Mouse (Mus musculus) forebrain, embryonic 12.5 days (tissue): ENCODE results near the gene Uhrf2. TPM values are rescaled to one million over a fixed set of nuclear protein-coding genes. Genes with fewer than 3 reads are reported as not detected.
A peak's percentile ranks its signal among the peaks of the same experiment; 100 is the strongest.
"Not testable (repeated sequence)": the region's sequence is repeated elsewhere in the genome, so short reads cannot be mapped to it uniquely, and the experiment has no call there.

Experiments used
- ATAC-seq: fragments of 200-750 bp; cut with Nextera tagmentation; 2 replicates; pipeline ENCODE4 v1.8.0; 2017; ENCODE audit warnings: moderate TSS enrichment; ENCODE audit not compliant: low FRiP score
- H3K27ac ChIP-seq: fragments of 300-500 bp; sonication (generic); 2 replicates; pipeline ENCODE4 v1.5.1; 2016; ENCODE audit warnings: mild to moderate bottlenecking
- H3K27me3 ChIP-seq: fragments of 300-500 bp; sonication (generic); 2 replicates; pipeline ENCODE4 v1.6.1; 2016; ENCODE audit warnings: mild to moderate bottlenecking
- H3K36me3 ChIP-seq: fragments of 300-500 bp; sonication (generic); replicated peaks from 2 replicates; pipeline ENCODE4 v1.6.1; 2016; ENCODE audit warnings: mild to moderate bottlenecking
- H3K4me1 ChIP-seq: fragments of 300-500 bp; sonication (generic); 2 replicates; pipeline ENCODE4 v1.6.1; 2016
- H3K4me2 ChIP-seq: fragments of 300-500 bp; sonication (generic); 2 replicates; pipeline ENCODE4 v1.6.1; 2016; ENCODE audit warnings: mild to moderate bottlenecking, moderate library complexity
- H3K4me3 ChIP-seq: fragments of 300-500 bp; sonication (generic); replicated peaks from 2 replicates; pipeline ENCODE4 v1.5.1; 2016; ENCODE audit warnings: mild to moderate bottlenecking
- H3K9ac ChIP-seq: fragments of 300-500 bp; sonication (generic); 2 replicates; pipeline ENCODE4 v1.6.1; 2016; ENCODE audit warnings: mild to moderate bottlenecking
- H3K9me3 ChIP-seq: fragments of 300-500 bp; sonication (generic); 2 replicates; pipeline ENCODE4 v1.6.1; 2016
- WGBS: fragments of 180-500 bp; shearing (Covaris S2); methylation state at CpG from one replicate; pipeline ENCODE4 v1.1.7; 2016; 5-methylcytosine and 5-hydroxymethylcytosine counted together
- polyA plus RNA-seq: library from polyadenylated mRNA; unstranded; fragments of >200 nt; fragmentation: Nextera tagmentation; extraction: Ambion mirVana; gene quantifications from 2 replicates; pipeline ENCODE4 v1.2.1, GENCODE M21; 2016

Uhrf2 gene
- polyA plus RNA-seq, result 88.3 and 94.6 TPM in 2 replicates

DNA sequence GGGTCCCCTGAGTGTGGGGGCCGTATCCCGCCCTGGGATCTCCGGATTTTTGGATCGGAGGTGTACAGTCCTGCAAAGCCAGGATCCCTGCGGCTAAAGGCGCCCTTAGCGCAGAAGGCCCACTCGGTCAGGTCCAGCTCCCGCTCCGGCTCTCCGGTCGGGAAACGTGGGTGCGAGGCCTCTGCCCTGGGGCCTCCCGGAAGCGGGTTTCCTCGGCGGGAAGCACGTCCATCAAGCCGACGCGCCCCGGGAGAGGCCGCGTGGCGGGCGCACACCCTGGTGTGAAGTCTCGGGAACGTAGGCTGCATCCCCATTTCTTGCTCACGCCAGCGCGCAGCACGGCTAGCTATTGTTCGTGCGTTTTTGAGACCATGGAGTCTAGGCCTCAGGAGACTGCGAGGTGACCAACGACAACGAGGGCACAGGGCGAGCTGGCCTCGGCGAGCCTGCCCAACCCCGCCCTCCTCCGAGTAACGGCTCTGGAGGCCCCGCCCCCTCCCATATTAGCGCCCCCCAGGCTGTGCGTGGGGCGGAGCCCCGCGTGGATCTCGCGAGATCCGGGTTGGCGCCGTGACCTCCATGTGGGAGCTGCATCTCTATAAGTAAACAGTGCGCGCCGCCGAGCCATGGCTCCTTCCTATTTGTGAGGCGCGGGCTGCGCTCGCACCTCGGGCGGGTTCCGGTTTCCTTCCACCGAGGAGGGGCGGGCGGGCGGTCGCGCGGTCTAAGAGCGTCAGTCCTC, at the start of gene Uhrf2:
Uhrf2 (plus strand) TSS at position 620 of the 742 bp plus-strand sequence.
- Histone ChIP-seq H3K9me3 (no peaks in the 10 kb centered on the region), H3K4me2 (peak within 1 kb of the TSS; percentile 71), H3K27ac (peak within 1 kb of the TSS; percentile 96), H3K27me3 (no peaks in the 10 kb centered on the region), H3K9ac (peak within 1 kb of the TSS; percentile 100), H3K4me3 (peak within 1 kb of the TSS; percentile 99), H3K36me3 (no peaks in the 10 kb centered on the region), H3K4me1 (peaks cover 38% of the 10 kb centered on the region)
- 3% methylated on average over 60 of the region's 74 CpGs for WGBS
- ATAC-seq, result peak; percentile 97

DNA sequence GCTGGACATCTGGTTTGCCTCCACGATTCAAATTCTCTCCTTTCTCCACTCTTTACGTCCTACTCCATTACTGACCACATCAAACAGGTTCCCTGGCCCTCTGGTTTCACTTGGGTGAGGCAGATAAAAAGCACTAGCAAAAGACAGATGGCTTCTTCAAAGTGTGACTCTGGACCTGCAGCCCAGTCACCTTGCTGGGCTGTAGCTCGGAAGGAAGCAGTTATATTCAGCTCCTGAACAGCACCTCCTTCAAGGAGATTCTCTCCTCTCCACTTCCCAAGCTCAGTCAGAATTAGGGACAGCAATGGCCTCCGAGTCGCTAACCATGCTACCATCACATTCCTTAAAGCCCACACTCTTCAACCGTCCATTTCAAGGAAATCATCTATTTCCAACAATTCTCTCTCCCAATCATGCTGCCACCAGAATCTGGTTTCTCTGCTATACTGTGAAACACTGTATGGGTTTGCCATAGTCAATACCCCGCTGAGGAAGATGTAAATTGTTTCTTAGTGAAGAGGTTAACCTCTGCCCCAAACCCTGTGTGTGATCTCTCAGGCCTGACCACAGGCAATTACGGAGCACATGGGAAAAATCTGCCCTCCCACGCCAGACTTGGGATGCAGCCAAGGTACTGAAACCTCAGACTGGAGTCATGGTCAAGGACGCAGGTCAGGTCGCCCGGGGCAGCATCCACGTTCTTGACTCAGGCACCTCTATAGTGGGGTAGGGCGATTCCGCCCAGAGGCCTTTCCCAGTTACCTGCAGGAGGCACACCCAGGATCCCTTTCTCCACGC, 45.9 kb upstream of the Uhrf2 start:
- H3K36me3 ChIP-seq, result no peaks in the 10 kb centered on the region
- H3K27ac ChIP-seq, result no peak overlapping the region
- ATAC-seq, result no peak
- WGBS, result 82% methylated on average over 16 of the region's 16 CpGs
- no peak overlapping the region for H3K4me3 ChIP-seq
- no peak overlapping the region for H3K4me2 ChIP-seq
- no peaks in the 10 kb centered on the region for H3K27me3 ChIP-seq
- H3K4me1 ChIP-seq, result no peaks in the 10 kb centered on the region
- no peak overlapping the region for H3K9ac ChIP-seq
- H3K9me3 ChIP-seq, result no peaks in the 10 kb centered on the region

DNA sequence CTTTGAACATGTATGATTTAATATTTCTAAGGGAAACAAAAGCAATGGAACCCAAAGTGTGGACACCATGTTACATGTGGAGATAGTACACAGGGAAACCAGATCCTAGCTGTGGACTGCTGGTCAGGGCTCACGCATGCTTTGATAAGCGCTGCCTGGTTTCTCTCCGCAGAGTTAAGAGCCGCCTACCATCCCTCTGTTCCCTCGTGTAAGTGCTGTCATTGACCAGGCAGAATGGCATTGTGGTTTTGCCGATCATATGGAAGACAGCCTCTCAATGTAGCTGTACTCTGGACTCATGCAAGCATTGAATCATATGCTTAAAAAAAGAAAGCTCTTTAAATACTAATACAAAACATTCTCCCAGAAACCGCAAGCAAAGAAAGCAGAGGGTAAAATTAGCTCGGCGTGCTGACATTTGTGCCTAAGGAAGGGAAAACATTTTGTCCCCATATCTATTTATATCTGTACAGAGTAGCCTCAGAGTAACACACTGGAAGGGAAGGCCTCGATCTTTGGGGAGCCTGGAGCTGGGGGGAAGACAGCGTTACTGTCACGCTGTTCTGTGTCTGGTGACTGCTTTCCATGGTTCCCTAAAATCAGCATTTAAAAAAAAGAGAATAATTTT, 43.7 kb upstream of the Uhrf2 start:
- Histone ChIP-seq H3K36me3 (no peaks in the 10 kb centered on the region), H3K9me3 (no peaks in the 10 kb centered on the region), H3K27me3 (no peaks in the 10 kb centered on the region), H3K4me1 (no peaks in the 10 kb centered on the region), H3K9ac (no peak overlapping the region), H3K27ac (no peak overlapping the region), H3K4me2 (no peak overlapping the region), H3K4me3 (no peak overlapping the region)
- no peak for ATAC-seq
- 90% methylated on average over 12 of the region's 12 CpGs for WGBS

DNA sequence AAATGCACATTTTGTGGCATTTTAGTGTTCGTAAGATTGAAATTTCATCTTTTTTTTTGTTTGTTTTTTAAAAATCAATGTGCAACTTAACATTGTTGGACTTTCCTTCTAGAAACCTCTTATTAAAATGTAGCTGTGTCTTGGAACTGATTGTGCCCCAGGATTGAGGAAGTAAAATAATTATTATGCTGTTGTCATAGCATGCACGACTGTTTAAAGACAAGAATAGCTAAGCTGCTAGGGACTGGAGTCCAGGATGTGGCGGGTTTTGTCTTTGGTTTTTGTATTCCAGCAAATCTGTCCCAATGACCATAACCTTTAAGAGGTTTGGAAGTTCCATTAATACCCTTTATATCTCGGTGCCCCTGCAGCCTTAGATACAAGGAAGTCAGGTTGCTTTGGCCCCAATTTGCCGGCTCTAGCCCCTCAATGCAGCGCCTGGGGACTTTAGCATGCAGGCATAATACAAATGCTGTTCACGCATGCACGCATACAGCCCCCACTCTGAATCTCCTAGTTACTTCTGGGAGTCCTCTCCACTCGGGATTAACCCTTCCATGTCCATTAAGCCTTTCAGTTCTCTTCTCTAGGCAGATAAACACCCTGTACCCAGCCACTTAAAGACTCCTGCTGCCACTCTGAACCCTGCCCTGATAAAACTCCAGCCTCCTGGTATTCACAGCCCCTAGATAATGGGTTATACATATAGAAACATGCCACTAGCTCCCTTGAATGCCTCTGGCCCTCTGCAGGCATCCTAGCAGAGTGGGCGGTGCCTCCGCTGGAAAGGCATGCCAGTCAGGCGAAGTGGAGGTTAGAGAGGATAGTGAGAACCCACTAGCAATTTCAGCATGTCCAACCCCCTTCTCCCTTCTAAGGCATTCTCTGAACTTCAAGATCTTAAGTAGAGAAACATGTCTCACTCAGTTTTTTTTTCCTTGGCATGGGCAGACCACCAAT, 29.6 kb upstream of the Uhrf2 start:
- Histone ChIP-seq H3K4me3 (no peak overlapping the region), H3K9ac (no peak overlapping the region), H3K36me3 (no peaks in the 10 kb centered on the region), H3K9me3 (no peaks in the 10 kb centered on the region), H3K4me1 (peaks cover 9% of the 10 kb centered on the region), H3K4me2 (peak overlapping the region; percentile 28; the same call in 1 of the 2 replicates), H3K27me3 (no peaks in the 10 kb centered on the region), H3K27ac (no peak overlapping the region)
- 37% methylated on average over 12 of the region's 12 CpGs for WGBS
- ATAC-seq, result peak; percentile 23; the same call in 1 of the 2 replicates

DNA sequence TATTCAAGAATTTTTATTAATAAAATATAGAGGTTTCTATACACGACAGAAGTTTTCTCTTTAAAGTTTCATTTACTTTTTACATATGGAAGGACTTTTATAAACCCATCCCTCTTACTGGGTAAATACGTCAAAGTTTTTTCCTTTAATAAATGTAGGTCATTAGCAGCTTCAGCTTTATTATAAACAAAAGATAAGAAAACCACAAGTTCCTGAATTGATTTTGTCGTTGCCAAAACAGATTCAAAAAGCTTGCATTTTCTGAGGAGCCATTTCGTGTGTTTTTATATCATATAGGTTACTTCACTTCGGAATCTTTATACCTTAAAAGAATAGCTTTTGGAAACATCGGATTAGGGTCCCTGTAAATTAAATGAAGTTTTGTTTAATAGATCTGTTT, 28.8 kb upstream of the Uhrf2 start:
- Histone ChIP-seq H3K4me2 (no peak overlapping the region), H3K4me1 (peaks cover 9% of the 10 kb centered on the region), H3K27ac (no peak overlapping the region), H3K9me3 (no peaks in the 10 kb centered on the region), H3K27me3 (no peaks in the 10 kb centered on the region), H3K9ac (no peak overlapping the region), H3K4me3 (no peak overlapping the region), H3K36me3 (no peaks in the 10 kb centered on the region)
- 91% methylated on average over 6 of the region's 6 CpGs for WGBS
- ATAC-seq, result no peak

DNA sequence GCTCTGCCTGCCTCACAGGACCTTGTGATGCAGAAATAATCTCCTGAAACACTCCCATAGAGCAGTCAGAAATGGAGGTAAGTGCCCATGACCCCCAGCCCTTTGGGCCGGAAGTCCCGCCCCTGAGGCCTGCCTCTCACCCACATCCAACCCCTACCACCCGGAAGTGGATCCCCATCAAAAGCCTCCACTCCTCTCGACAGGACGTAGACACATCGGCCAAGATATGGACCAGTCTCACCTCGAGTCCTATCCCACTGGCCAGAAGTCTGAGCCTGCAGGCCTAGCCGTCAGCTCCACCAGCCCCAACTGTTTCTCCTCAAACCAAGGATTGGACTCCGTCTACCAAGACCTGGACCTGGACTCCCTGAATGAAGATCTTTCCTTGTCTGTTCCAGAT, 26.7 kb upstream of the Uhrf2 start, which contains the start of gene Trpd52l3:
Trpd52l3 (plus strand) TSS at position 170 of the 400 bp plus-strand sequence.
- Histone ChIP-seq H3K9me3 (no peaks in the 10 kb centered on the region), H3K4me3 (no peak within 1 kb of the TSS), H3K4me2 (no peak within 1 kb of the TSS), H3K27ac (no peak within 1 kb of the TSS), H3K36me3 (no peaks in the 10 kb centered on the region), H3K9ac (no peak within 1 kb of the TSS), H3K27me3 (no peaks in the 10 kb centered on the region), H3K4me1 (peaks cover 9% of the 10 kb centered on the region)
- no peak for ATAC-seq
- 93% methylated on average over 9 of the region's 9 CpGs for WGBS

DNA sequence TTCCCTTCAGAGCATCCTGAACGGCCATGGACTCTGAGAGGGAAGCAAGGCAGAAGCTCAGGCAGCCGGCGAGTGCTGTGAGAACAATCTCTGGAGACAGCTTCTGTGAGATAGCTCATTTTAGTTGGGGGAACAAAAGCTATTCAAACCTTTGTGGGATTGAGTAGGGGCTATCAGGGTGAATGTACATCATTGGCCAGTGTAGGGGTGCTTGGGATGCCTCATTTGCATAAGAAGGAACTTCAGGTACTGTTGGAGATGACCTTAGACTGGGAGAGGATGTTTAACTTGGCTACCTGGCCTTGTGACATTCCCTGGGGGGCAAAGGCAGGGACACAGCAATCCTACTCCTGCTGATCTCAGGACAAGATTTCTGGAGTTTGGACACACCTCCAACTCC, 23.9 kb upstream of the Uhrf2 start:
- H3K4me1 ChIP-seq, result no peaks in the 10 kb centered on the region
- no peak overlapping the region for H3K9ac ChIP-seq
- H3K27me3 ChIP-seq, result no peaks in the 10 kb centered on the region
- H3K4me2 ChIP-seq, result no peak overlapping the region
- no peak overlapping the region for H3K27ac ChIP-seq
- 72% methylated on average over 3 of the region's 3 CpGs for WGBS
- no peak for ATAC-seq
- no peaks in the 10 kb centered on the region for H3K36me3 ChIP-seq
- H3K9me3 ChIP-seq, result no peaks in the 10 kb centered on the region
- no peak overlapping the region for H3K4me3 ChIP-seq

DNA sequence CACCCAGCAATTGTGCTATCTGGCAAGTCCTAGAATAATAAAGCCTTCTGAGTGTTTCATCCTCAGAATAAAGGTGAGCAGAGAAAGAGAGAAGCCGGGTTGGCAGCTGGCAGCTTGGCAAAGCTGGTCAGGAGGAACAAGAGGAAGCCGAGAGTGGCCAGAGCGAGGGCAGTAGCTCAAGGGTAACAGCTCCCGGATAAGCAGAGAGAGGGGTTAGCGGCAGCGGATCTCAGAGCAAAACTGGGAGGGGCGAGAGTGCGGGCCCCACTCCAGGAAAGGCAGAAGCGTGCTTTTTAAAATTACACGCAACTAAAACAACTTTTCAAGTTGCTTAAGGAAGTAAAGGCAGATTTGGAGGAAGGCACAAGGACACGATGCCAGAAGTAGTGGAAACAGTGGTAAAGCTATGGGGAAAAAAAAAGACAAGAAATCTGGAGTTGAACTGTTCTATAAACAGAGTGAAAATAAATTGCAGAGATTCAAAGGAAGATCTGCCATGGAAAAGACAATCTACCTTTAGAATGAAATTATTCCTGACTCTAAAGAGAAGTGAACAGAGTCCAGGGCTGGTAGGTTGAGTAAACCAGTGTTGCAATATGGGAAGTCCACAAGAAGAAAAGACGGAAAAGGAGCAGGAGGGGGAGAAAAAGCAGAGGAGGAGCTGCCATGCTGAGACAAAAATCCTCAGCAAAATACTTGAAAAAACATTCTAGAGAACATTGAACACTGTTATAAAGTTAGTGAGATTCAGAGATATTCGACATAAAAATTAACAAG, 19.6 kb upstream of the Uhrf2 start:
- Histone ChIP-seq H3K4me2 (no peak overlapping the region), H3K9ac (no peak overlapping the region), H3K36me3 (no peaks in the 10 kb centered on the region), H3K9me3 (no peaks in the 10 kb centered on the region), H3K4me1 (peaks cover 5% of the 10 kb centered on the region; the same call in 1 of the 2 replicates), H3K27ac (no peak overlapping the region), H3K4me3 (no peak overlapping the region), H3K27me3 (no peaks in the 10 kb centered on the region)
- 83% methylated on average over 13 of the region's 13 CpGs for WGBS
- no peak for ATAC-seq

GRCm38 (mm10) chr19:30014331-30014730, 16.0 kb upstream of the Uhrf2 start:
- no peak for ATAC-seq
- no peak overlapping the region for H3K4me3 ChIP-seq

GRCm38 (mm10) chr19:30016156-30016555, 14.2 kb upstream of the Uhrf2 start:
- Histone ChIP-seq H3K4me1 (peaks cover 5% of the 10 kb centered on the region; the same call in 1 of the 2 replicates), H3K9me3 (no peaks in the 10 kb centered on the region), H3K27ac (no peak overlapping the region), H3K4me3 (no peak overlapping the region), H3K9ac (no peak overlapping the region), H3K4me2 (no peak overlapping the region), H3K27me3 (no peaks in the 10 kb centered on the region), H3K36me3 (no peaks in the 10 kb centered on the region)
- 87% methylated on average over 6 of the region's 6 CpGs for WGBS
- ATAC-seq, result no peak

More at GRCm38 (mm10) chr19:30014331-30014730, 16.0 kb upstream of the Uhrf2 start:
- Histone ChIP-seq H3K27ac (no peak overlapping the region), H3K9ac (no peak overlapping the region), H3K36me3 (no peaks in the 10 kb centered on the region), H3K4me2 (no peak overlapping the region), H3K9me3 (no peaks in the 10 kb centered on the region), H3K27me3 (no peaks in the 10 kb centered on the region), H3K4me1 (peaks cover 5% of the 10 kb centered on the region; the same call in 1 of the 2 replicates)
- WGBS, result 87% methylated on average over 3 of the region's 3 CpGs

GRCm38 (mm10) chr19:30023419-30023818, 6.9 kb upstream of the Uhrf2 start:
- not testable (repeated sequence) for H3K27ac ChIP-seq, H3K4me2 ChIP-seq, H3K4me3 ChIP-seq, H3K4me1 ChIP-seq, ATAC-seq, H3K27me3 ChIP-seq, H3K9me3 ChIP-seq, H3K36me3 ChIP-seq, H3K9ac ChIP-seq
- WGBS, result 94% methylated on average over 10 of the region's 10 CpGs
